Mouse (Mus musculus): Measurements from ENCODE around the gene Vcp. TPM values are rescaled to one million over a fixed set of nuclear protein-coding genes. Genes with fewer than 3 reads are reported as not detected.

Vcp gene
- polyA plus RNA-seq, 1 experiment from 2014 or later = 531 TPM

DNA sequence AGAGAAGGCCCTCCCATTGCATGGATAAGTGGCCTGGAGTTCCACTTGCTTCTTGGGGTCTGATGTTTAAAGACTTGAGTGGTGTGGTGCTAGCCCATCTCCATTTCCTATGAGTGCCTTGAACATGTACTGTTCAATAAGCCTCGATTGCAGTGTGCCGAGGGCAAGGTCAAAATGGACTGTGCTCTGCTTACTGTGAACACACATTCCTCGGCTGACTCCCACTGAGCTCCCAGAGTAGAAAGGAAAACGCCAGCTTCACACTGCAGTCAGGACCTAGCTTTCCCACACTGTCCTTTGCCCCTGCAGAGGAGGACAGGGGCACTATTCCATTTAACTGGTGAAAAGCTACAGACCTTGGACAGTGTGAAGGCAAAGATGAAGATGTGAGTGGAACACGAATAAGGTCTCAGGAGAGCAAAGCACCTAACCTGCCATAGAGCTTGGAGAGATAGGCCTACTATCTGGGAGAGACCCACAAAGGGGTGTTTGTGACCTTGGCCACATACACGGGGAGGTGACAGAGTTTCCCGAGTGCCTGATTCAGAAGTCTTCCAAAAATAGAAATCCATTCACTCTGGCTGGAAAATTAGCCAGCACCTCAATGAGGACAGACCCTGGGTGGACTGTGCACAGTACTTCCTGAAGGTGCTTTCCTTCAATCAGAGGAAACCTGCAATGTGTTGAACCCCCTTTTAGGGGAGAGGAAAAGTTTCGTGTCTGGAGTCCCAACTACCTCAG is 67.9 kb downstream of the Vcp start:
- Histone ChIP-seq H3K4me2 (ENCODE audit: low read length) (no peak overlapping the region), H3K36me3 (ENCODE audit: control insufficient read depth, insufficient read depth, low read length) (0 out of 2 replicates have a peak, but pooled peaks cover 2% of the 10 kb centered on the region), H3K9ac (replicated peaks; ENCODE audit: low read length) (no peak overlapping the region), H3K27ac (replicated peaks; ENCODE audit: low read depth, low read length) (no peak overlapping the region), H3K27me3 (ENCODE audit: control insufficient read depth, insufficient read depth, low read length) (no peaks in the 10 kb centered on the region), H3K9me3 (ENCODE audit: control insufficient read depth, low read length) (no peaks in the 10 kb centered on the region), H3K4me1 (ENCODE audit: control insufficient read depth, insufficient read depth, low read length) (peaks cover 4% of the 10 kb centered on the region; the same call in 1 of the 2 replicates), H3K4me3 (replicated peaks; ENCODE audit: low read depth, low read length) (no peak overlapping the region)
- ATAC-seq (ENCODE audit: low FRiP score, low TSS enrichment) (no peak), DNase-seq (no peak)
- WGBS = 68% methylated on average over 8 of the region's 8 CpGs

Other genes with a start within 250 kb of the Vcp start
- 0.61 TPM in 1 of 2 replicates, not detected in the other for gene Ccl19, start 243.9 kb downstream of the Vcp start, polyA plus RNA-seq (2014; fragmentation: Nextera tagmentation; extraction: Ambion mirVana)
- 0.84 TPM in 1 of 2 replicates, not detected in the other for gene Ccl21a, start 226.5 kb downstream of the Vcp start, polyA plus RNA-seq (2014; fragmentation: Nextera tagmentation; extraction: Ambion mirVana)
- gene Fam205a1, start 146.6 kb downstream of the Vcp start, polyA plus RNA-seq (2014; fragmentation: Nextera tagmentation; extraction: Ambion mirVana) = not detected in 2 replicates
- 0.69 and 0.92 TPM in 2 replicates for gene Gm12394, start 143.7 kb downstream of the Vcp start, polyA plus RNA-seq (2014; fragmentation: Nextera tagmentation; extraction: Ambion mirVana)
- gene Fam205c, start 126.3 kb downstream of the Vcp start, polyA plus RNA-seq (2014; fragmentation: Nextera tagmentation; extraction: Ambion mirVana) = 1.6 and 2.0 TPM in 2 replicates
- 33.2 and 33.9 TPM in 2 replicates for gene Phf24, start 83.8 kb downstream of the Vcp start, polyA plus RNA-seq (2014; fragmentation: Nextera tagmentation; extraction: Ambion mirVana)
- gene Dnajb5, start 50.7 kb downstream of the Vcp start, polyA plus RNA-seq (2014; fragmentation: Nextera tagmentation; extraction: Ambion mirVana) = 45.0 and 88.7 TPM in 2 replicates
- 0.38 and 0.80 TPM in 2 replicates for gene 1700022I11Rik, start 30.9 kb downstream of the Vcp start, polyA plus RNA-seq (2014; fragmentation: Nextera tagmentation; extraction: Ambion mirVana)
- gene Fancg, start 10.0 kb upstream of the Vcp start, polyA plus RNA-seq (2014; fragmentation: Nextera tagmentation; extraction: Ambion mirVana) = 17.4 and 20.4 TPM in 2 replicates
- 23.3 and 26.4 TPM in 2 replicates for gene Pigo, start 25.3 kb upstream of the Vcp start, polyA plus RNA-seq (2014; fragmentation: Nextera tagmentation; extraction: Ambion mirVana)
- 219 and 222 TPM in 2 replicates for gene Stoml2, start 31.2 kb upstream of the Vcp start, polyA plus RNA-seq (2014; fragmentation: Nextera tagmentation; extraction: Ambion mirVana)
- gene Fam214b, start 45.7 kb upstream of the Vcp start, polyA plus RNA-seq (2014; fragmentation: Nextera tagmentation; extraction: Ambion mirVana) = 32.5 and 35.4 TPM in 2 replicates
- gene Unc13b, start 58.4 kb upstream of the Vcp start, polyA plus RNA-seq (2014; fragmentation: Nextera tagmentation; extraction: Ambion mirVana) = 14.3 and 20.4 TPM in 2 replicates